Mouse (Mus musculus) G1E (cell line): ENCODE results near the gene Fam136a.

Experiments used
- CTCF ChIP-seq: IDR thresholded peaks from 2 replicates; pipeline ENCODE4 v1.5.1; 2012; ENCODE audit warnings: low read depth, low read length, inconsistent platforms, mixed read lengths
- GATA1 ChIP-seq: IDR thresholded peaks from 2 replicates; pipeline ENCODE4 v1.6.1; 2012; ENCODE audit warnings: borderline replicate concordance, low read length, inconsistent platforms, mixed read lengths
- GATA2 ChIP-seq: IDR thresholded peaks from 2 replicates; pipeline ENCODE4 v1.6.1; 2012; ENCODE audit warnings: low read depth, low read length, inconsistent platforms, borderline replicate concordance
- POLR2AphosphoS5 ChIP-seq: IDR thresholded peaks from 2 replicates; pipeline ENCODE4 v1.6.1; 2012; ENCODE audit warnings: low read depth, low read length, inconsistent platforms; ENCODE audit not compliant: insufficient replicate concordance
- TAL1 ChIP-seq: conservative IDR thresholded peaks from 2 replicates; pipeline ENCODE4 v1.6.1; 2012; ENCODE audit warnings: low read depth, low read length, inconsistent platforms, mixed read lengths

- no peak for TF ChIP-seq CTCF
- TF ChIP-seq GATA1, result no peak
- TF ChIP-seq TAL1, result no peak
- no peak for TF ChIP-seq POLR2AphosphoS5
- TF ChIP-seq GATA2, result no peak
Measured at GRCm38 (mm10) chr6:86354948-86355347, 10.5 kb upstream of the Fam136a start.
